Mouse (Mus musculus) inflammation-experienced regulatory T-cells, adult 6 months (primary cell): ENCODE measurements around the gene Akap11. TPM values are rescaled to one million over a fixed set of nuclear protein-coding genes. Genes with fewer than 3 reads are reported as not detected.

Experiments
- polyA plus RNA-seq, 3 experiments: library from polyadenylated mRNA; unstranded; fragments of 100-300 nt; shearing (Covaris generic); gene quantifications; one replicate each; pipeline ENCODE4 v1.2.1; 2017

Gene Akap11
- polyA plus RNA-seq, 3 experiments from 2014 or later = 7.0 to 12.2 (median 10.4) TPM

Other genes with a start within 250 kb of the Akap11 start
- gene Tnfsf11, start 228.8 kb downstream of the Akap11 start, polyA plus RNA-seq = 10 to 100 TPM in 2 of 3 experiments, 1 to 10 TPM in 1; 8.9 to 19.7 (median 14.2) TPM
- 1 to 10 TPM; 1.6 to 3.2 (median 2.2) TPM for gene Dgkh, start 196.0 kb upstream of the Akap11 start, polyA plus RNA-seq